Mouse (Mus musculus) kidney, adult 8-10 months (tissue): ENCODE measurements around the gene Csf2.

ENCODE experiments used
- DNase-seq, 2 experiments: peaks; one replicate each; pipeline ENCODE4 v3.0.0; 2022

Csf2 gene

DNA sequence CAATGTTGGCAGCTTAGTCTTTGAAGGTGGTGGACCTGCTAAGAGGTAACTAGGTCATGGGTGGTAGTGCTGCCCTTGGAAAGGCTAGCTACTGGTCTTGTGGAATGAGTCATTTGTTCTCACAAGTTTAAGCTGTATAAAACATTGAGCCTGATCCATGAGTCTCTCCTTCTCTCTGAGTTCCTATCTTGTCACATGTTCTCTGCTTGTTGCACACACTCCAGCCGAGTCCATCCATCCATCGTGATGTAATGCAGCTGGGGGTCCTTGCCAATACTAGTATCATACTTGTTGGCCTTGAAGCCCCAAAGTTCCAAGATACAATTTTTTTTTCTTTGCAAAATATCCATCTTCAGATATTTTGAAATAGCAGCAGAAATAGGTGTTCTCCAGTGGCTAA, 22.0 kb downstream of the Csf2 start:
- DNase-seq: no peak

DNA sequence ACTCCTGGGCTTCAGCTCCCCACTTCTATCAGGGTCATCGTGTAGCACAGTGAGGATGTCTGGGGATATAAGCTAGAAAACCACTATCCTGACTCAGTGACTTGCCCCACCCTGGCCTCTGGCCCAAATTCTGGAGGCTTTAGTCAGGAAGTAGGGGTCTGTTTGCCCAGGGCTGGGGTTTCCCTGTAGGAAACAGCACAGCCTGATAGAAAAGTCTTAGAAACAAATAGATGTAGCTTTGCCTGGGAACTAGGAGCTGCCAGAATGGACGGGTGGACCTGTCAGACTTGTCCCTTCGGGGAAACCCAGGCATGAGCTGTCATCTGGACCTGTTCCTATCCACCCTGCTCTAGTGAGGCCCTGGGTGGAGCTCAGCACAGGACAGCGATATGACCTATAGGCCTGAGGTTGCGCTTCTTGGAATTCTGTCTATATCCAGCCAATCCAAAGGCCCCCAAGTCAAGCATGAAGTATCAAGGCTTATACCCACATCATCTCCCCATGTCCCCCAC, 24.9 kb downstream of the Csf2 start:
- no peak for DNase-seq

- DNase-seq: no peak
These were observed 25.6 kb downstream of the Csf2 start for GRCm38 (mm10) chr11:54223637-54224474.

- no peak for DNase-seq
These were observed 29.3 kb downstream of the Csf2 start for GRCm38 (mm10) chr11:54219903-54220740.

DNA sequence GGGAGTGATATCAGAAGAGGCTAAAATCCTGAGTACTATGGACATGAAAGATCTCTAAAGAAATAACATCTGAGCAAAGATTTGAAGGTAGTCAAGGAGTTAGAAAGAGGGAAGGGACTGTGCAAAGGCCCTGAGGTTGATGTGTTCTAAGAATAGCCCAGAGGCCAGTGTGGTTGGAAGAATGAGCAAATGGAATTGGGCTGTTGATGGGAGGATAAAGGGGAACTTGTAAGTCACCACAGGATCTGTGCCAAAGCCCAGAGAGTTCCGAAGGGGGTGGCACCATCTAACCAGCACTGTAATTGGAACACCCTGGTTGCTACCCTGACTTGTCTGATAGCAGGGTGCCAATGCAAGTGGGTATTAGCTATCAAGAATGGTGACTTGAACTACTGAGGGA, 30.3 kb downstream of the Csf2 start:
- no peak for DNase-seq

DNA sequence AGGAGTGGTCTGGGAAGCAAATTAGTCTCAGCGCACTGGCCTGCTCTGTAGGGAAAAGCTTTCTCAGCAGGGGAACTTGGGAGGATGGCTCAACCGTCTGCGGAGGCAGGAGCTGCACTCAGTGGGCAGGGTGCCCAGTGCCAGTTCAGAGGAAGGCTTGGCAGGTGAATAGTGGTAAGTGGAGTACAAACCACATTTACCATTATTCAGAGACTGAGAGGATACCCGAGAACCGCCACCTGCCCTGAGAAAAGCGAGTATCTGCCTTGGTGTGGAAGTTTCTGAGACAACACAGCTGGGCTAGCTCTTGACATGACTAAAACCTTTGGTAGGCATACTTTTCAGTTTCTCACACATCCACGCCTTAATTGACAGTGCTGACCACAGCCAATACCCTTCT, 32.1 kb downstream of the Csf2 start:
- no peak for DNase-seq

DNA sequence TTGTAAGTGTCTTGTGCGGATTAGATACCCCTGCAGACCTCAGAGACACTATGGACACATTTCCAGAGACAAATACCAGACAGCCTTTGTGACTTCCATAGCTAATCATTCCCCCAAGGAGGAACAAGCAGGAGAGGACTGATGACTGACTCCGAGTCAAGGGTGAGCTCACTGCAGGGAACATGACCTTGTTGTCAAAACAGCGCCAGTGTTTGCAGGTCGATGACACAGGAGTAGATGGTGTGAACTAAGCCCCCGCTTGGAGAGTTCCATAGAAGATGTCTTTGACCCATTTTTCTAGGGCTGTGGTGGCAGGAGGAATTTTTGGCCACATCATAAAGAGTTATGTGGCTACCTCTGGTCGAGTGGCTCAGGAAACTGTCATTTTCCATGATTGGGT, 33.4 kb downstream of the Csf2 start:
- no peak for DNase-seq

DNA sequence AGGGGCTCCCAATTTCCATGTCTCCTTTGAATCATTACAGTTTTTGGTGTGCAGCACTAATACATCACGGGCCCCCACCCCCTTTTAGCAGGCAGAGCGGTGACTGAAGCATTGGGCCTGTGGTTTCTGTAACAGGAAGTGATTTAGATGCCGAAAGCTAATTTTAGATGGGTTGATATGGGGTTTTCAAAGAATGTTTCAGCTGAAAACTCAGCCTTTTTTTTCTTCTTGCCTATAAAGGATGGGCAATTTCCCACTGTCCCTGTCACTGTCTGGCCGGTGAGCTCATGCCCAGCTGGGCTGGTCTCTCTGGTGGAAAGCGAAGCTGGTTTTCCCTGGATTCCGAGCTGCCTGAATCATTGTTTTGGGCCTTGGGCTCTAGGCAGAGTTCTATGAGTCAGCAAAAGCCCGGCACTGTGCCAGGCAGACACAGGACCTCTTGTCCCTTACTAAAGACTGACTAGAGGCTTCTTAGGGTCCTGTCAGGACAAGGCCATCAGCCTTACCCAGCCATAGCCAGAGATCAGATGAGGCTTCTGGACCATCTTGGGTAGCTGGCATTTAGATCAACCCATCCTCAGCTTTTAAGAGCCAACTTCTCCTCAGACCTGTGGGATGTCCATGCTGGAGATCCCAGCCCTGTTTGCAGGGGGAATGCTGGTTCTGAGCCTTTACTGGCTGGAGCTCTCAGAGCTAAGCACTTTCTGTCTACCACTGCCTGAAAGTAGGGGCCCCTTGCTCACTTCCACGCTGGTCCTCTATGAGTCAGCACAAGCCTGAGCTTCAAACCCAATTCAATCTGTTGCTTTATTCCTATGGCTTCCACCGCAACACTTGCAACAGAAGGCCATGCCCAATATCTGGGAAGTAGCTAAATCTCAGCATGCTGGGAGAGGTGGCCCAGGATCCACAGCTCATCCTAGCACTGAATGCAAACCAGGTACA, 34.7 kb downstream of the Csf2 start:
- peak; percentile 45 to 57 for DNase-seq

DNA sequence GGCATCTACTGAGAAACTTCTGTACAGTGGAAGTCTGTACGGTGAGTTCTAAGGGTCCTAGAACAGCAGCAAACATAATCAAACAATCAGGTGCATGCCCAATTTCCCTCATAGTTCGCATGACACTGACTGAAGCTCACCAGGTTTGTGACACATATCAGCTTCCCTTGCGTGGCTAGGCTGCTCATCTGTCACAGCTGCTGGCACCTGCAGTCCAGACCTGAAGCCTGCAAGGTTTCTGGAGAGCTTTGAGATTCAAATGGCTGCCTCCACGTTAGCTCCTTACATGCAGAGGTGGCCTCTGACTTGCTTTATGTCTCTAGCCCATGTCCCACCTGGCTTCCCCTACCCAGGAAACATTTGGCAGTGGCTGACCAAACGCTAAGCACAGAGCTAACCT, 35.8 kb downstream of the Csf2 start:
- no peak for DNase-seq

- DNase-seq: no peak
These were observed 42.5 kb downstream of the Csf2 start for GRCm38 (mm10) chr11:54206993-54207392.

GRCm38 (mm10) chr11:54205366-54205765, 44.1 kb downstream of the Csf2 start:
- DNase-seq: no peak

DNA sequence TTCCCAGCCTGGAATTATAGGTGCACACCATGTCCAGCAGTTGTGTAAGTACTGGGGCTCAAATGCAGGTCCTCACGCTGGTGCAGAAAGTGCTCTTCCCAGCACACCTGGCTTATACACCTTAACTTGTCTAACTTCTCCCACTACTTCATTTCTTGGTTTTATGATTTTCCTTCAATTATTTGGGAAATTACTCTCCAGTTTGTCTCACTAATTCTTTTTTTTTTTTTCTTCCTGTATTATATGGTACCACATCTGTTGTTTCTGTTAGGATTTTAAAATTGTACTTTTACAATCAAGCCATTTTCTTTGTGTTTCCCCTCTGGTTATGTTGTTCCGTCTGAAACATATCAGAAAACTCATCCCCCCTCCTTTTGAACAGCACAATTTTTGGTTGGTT, 44.7 kb downstream of the Csf2 start:
- DNase-seq: no peak

DNA sequence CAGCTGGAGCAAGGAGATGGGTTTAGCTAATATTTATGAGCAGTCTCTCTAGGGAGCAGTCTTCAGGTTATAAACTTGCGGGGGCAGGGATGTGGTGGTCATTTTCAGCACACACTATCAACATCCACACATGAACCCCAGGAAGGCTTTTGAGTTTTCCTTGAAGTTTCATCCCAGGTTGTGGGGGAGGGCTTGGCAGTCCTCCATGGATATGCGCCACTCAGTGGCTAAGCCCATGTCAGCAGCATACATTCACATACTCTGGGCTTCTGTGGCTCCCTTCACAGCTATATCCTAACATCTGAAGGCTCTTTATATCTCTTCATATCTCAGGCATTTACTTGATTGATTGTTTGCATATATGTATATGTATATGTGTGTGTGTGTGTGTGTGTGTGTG, 46.3 kb downstream of the Csf2 start:
- no peak for DNase-seq

DNA sequence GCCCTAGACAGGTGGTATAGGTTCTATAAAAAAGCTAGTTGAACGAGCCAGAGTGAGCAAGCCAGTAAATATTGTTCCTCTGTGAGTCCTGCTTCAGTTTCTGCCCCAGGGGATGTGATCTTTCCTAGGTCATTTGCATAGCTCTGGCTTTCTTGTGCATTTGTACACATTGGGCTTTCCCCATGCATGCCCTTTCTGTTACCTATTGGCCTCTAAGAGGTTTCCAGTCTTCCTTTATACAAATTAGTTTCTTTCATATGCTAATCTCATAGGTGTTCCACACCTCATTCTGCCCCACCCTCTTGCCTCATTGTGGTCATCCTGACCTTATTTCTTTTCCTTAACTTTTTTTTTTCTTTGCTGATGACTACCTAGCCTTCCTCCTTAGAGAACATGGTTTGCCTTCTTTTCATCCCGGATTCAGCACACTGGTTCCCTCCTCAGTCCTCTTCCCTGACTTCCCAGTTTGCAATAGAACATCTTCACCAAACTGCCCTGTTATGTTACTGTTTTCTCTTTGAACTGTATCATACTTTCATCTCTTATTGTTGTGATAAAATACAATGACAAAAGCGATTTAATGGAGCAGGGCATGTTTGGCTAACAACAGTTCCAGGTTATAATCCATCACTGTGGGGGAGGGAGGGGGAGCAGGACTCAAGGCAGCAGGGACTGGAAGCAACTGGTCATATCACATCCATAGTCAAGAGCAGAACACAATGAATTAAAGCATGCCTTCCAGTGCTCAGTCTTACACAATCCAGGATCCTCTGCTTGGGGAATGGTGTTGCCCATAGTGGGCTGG, 47.4 kb downstream of the Csf2 start:
- DNase-seq: no peak

- DNase-seq: no peak
These were observed 48.1 kb downstream of the Csf2 start for GRCm38 (mm10) chr11:54201287-54201773.
